Mouse (Mus musculus): ENCODE results near the gene Ddx18.

The Ddx18 gene

GRCm38 (mm10) chr1:121527061-121527460 lies 40.7 kb downstream of the Ddx18 start:
- DNase-seq: no peak

DNA sequence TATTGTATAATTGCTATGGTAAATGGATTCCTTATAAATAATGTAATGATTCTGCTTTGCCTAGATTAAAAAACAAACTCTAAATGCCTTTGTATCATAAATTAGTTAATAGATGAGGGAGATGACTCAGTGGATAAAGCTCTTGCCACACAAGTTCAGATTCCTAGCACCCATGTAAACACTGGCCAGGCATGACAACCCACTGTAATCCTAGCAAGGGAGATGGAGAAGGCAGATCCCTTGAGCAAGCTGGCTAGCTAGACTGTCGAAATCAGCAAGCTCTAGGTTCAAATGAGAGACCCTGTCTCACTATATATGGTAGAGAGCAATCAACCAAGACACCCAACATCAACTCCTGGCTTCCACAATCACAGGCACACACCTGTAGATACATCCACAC lies 49.2 kb downstream of the Ddx18 start:
- no peak for DNase-seq

GRCm38 (mm10) chr1:121511966-121512365 lies 55.8 kb downstream of the Ddx18 start:
- no peak for DNase-seq

DNA sequence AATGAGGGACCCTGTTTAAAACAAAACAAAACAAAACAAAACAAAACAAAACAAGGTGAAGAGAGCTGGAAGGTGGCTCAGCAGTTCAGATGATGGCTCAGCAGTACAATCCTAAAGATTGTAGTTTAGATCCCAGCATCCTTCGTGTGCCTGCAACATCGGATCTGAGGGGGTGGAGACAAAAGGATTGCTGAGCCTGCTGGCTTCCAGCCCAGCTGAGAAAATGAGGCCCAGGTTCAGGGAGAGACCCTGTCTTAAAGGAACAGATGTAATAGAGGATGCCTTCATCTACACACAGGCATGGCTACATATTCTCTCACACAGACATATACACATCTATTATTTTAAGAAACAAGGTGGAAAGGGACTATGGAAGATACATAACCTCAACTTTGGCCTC lies 56.6 kb downstream of the Ddx18 start:
- DNase-seq: no peak

DNA sequence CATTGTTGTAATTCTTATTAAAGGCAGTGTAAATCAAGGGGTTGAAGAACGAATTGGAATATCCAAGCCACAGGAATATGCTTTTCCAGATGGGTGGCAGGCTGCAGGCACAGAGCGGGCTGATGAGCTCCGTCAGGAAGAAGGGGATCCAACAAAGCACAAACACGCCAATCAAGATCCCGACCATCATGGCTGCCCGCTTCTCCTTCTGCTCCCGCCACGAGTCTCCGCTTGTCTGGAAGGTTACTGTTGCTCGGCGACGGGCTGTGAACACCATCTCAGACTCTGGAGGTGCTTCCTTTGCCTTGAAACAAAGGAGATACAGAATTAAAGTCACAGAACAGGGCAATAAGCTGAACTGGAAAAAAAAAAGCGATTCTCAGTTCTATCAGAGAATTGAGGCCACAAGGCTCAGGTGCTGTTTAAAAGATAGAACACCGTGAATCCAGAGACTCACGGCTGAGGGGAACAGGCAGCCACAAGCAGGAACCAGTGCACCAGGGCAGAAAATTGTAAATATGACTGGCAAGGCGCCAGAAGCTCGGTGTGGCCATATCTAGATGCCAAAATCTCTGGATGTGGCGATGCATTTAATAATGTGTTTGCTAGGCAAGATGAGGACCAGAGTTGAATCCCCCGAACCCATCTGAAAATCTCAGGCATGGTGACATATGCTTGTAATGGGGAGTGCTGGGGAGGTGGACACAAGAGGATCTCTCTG lies 57.2 kb downstream of the Ddx18 start:
- DNase-seq: no peak

GRCm38 (mm10) chr1:121508729-121509128 lies 59.1 kb downstream of the Ddx18 start:
- DNase-seq: no peak
